Mouse (Mus musculus): ENCODE data around the gene Olfr1441.
A peak's percentile ranks its signal among the peaks of the same experiment; 100 is the strongest.

Olfr1441 gene

GRCm38 (mm10) chr19:12417361-12417760, at the start of gene Olfr1441:
TSS of gene Olfr1441 (plus strand) at chr19:12417433.
- no peak for DNase-seq (ENCODE audit: low spot score)

GRCm38 (mm10) chr19:12373004-12373403, 44.2 kb upstream of the Olfr1441 start:
- DNase-seq (ENCODE audit: low spot score) = no peak

GRCm38 (mm10) chr19:12374465-12375025, 42.7 kb upstream of the Olfr1441 start:
- peak; percentile 71 for DNase-seq (ENCODE audit: low spot score)

- no peak for DNase-seq (ENCODE audit: low spot score)
These were observed 30.3 kb upstream of the Olfr1441 start, which contains the start of gene Olfr1440 for GRCm38 (mm10) chr19:12386979-12387378. TSS of gene Olfr1440 (plus strand) at chr19:12387279.

- no peak for DNase-seq (ENCODE audit: low spot score)
These were observed 3.5 kb upstream of the Olfr1441 start for GRCm38 (mm10) chr19:12413737-12414136.

GRCm38 (mm10) chr19:12418312-12418711, 1.1 kb downstream of the Olfr1441 start:
- no peak for DNase-seq (ENCODE audit: low spot score)

GRCm38 (mm10) chr19:12420555-12420954, 3.3 kb downstream of the Olfr1441 start:
- no peak for DNase-seq (ENCODE audit: low spot score)

- no peak for DNase-seq (ENCODE audit: low spot score)
These were observed 4.4 kb downstream of the Olfr1441 start for GRCm38 (mm10) chr19:12421680-12422079.

GRCm38 (mm10) chr19:12427101-12427500, 9.9 kb downstream of the Olfr1441 start:
- no peak for DNase-seq (ENCODE audit: low spot score)

GRCm38 (mm10) chr19:12427605-12428004, 10.4 kb downstream of the Olfr1441 start, which contains the start of gene Pfpl:
TSS of gene Pfpl (plus strand) at chr19:12427905.
- DNase-seq (ENCODE audit: low spot score) = no peak

- peak; percentile 61 for DNase-seq (ENCODE audit: low spot score)
These were observed 15.8 kb downstream of the Olfr1441 start for GRCm38 (mm10) chr19:12433033-12433432.

- no peak for DNase-seq (ENCODE audit: low spot score)
These were observed 17.8 kb downstream of the Olfr1441 start for GRCm38 (mm10) chr19:12435011-12435416.

GRCm38 (mm10) chr19:12435750-12436524, 18.7 kb downstream of the Olfr1441 start:
- DNase-seq (ENCODE audit: low spot score) = no peak

GRCm38 (mm10) chr19:12439581-12439980, 22.3 kb downstream of the Olfr1441 start:
- DNase-seq (ENCODE audit: low spot score) = no peak

- no peak for DNase-seq (ENCODE audit: low spot score)
These were observed 23.0 kb downstream of the Olfr1441 start for GRCm38 (mm10) chr19:12440103-12440725.

GRCm38 (mm10) chr19:12442560-12442959, 25.3 kb downstream of the Olfr1441 start:
- DNase-seq (ENCODE audit: low spot score) = no peak

- no peak for DNase-seq (ENCODE audit: low spot score)
These were observed 27.8 kb downstream of the Olfr1441 start for GRCm38 (mm10) chr19:12445014-12445413.

GRCm38 (mm10) chr19:12457401-12458066, 40.3 kb downstream of the Olfr1441 start:
- no peak for DNase-seq (ENCODE audit: low spot score)

GRCm38 (mm10) chr19:12459516-12459915, 42.3 kb downstream of the Olfr1441 start:
- DNase-seq (ENCODE audit: low spot score) = no peak

- DNase-seq (ENCODE audit: low spot score) = no peak
These were observed 43.3 kb downstream of the Olfr1441 start, which contains the start of gene Mpeg1 for GRCm38 (mm10) chr19:12460282-12461249. TSS of gene Mpeg1 (plus strand) at chr19:12460779.

Measured in layer of hippocampus, adult 11-12 months (tissue).